Mouse (Mus musculus) monocyte, adult 5-6 weeks (primary cell): ENCODE data around the gene Tcte1. TPM values are rescaled to one million over a fixed set of nuclear protein-coding genes. Genes with fewer than 3 reads are reported as not detected.
A peak's percentile ranks its signal among the peaks of the same experiment; 100 is the strongest.

Experiments
- ATAC-seq: fragments of 153-309, 156-312 bp; replicated peaks from 2 replicates; pipeline ENCODE4 v1.8.0; 2017; ENCODE audit warnings: mild to moderate bottlenecking; ENCODE audit not compliant: low TSS enrichment, insufficient number of reproducible peaks, severe bottlenecking, poor library complexity, low FRiP score
- total RNA-seq: library from RNA; stranded (forward); fragments of 200-1000, 200-491, 200-594 nt; gene quantifications from 3 replicates; pipeline ENCODE4 v1.2.3, GENCODE M21; 2017

The Tcte1 gene
- total RNA-seq, 1 experiment from 2014 or later = not detected

- no peak for ATAC-seq
Measured at GRCm38 (mm10) chr17:45557998-45558862, 35.0 kb downstream of the Tcte1 start.

GRCm38 (mm10) chr17:45559732-45560525 is 36.7 kb downstream of the Tcte1 start:
- no peak for ATAC-seq

- ATAC-seq = peak; percentile 28; the same call in 1 of the 2 replicates
Measured at GRCm38 (mm10) chr17:45563216-45563615, 40.0 kb downstream of the Tcte1 start.

GRCm38 (mm10) chr17:45563655-45564530 is 40.7 kb downstream of the Tcte1 start, which contains the start of gene Slc35b2:
Gene Slc35b2, plus strand, starts transcription at chr17:45563874.
- peak; percentile 70 for ATAC-seq

- no peak for ATAC-seq
Measured at GRCm38 (mm10) chr17:45564531-45565084, 41.4 kb downstream of the Tcte1 start.

GRCm38 (mm10) chr17:45565103-45565502 is 41.9 kb downstream of the Tcte1 start:
- no peak for ATAC-seq

- ATAC-seq = no peak
Measured at GRCm38 (mm10) chr17:45566031-45566359, 42.8 kb downstream of the Tcte1 start.

- no peak for ATAC-seq
Measured at GRCm38 (mm10) chr17:45566360-45567161, 43.3 kb downstream of the Tcte1 start.

GRCm38 (mm10) chr17:45567162-45567601 is 43.9 kb downstream of the Tcte1 start:
- ATAC-seq = no peak

- ATAC-seq = no peak
Measured at GRCm38 (mm10) chr17:45568990-45569389, 45.8 kb downstream of the Tcte1 start.

- ATAC-seq = no peak
Measured at GRCm38 (mm10) chr17:45569999-45570398, 46.8 kb downstream of the Tcte1 start.

- ATAC-seq = 0 out of 2 replicates have a peak, but pooled peaks have one; percentile 4
Measured at GRCm38 (mm10) chr17:45572103-45573086, 49.2 kb downstream of the Tcte1 start.

- peak; percentile 63 for ATAC-seq
Measured at GRCm38 (mm10) chr17:45573087-45573779, 50.0 kb downstream of the Tcte1 start, which contains the start of gene Hsp90ab1. Gene Hsp90ab1, minus strand, starts transcription at chr17:45573271.

- ATAC-seq = peak; percentile 65
Measured at GRCm38 (mm10) chr17:45573780-45574123, 50.5 kb downstream of the Tcte1 start.

- ATAC-seq = peak; percentile 55
Measured at GRCm38 (mm10) chr17:45574129-45574761, 51.0 kb downstream of the Tcte1 start.
